Mouse (Mus musculus): Measurements from ENCODE around the gene Arhgef40. TPM values are rescaled to one million over a fixed set of nuclear protein-coding genes. Genes with fewer than 3 reads are reported as not detected.
A peak's percentile ranks its signal among the peaks of the same experiment; 100 is the strongest.

Gene Arhgef40
- polyA plus RNA-seq, 1 experiment = 36.1 TPM

- 15% methylated on average over 12 of the region's 12 CpGs for WGBS
- DNase-seq = no peak
- Histone ChIP-seq H3K27ac (ENCODE audit: insufficient read depth, low read depth, low read length) (peak overlapping the region; percentile 96), H3K27me3 (replicated peaks; ENCODE audit: control insufficient read depth, insufficient read depth, low read length) (no peaks in the 10 kb centered on the region), H3K36me3 (ENCODE audit: control insufficient read depth, insufficient read depth, low read length) (no peaks in the 10 kb centered on the region), H3K4me3 (ENCODE audit: insufficient read depth, low read depth, low read length) (peak overlapping the region; percentile 66), H3K4me1 (ENCODE audit: control insufficient read depth, insufficient read depth, low read length) (peaks cover 38% of the 10 kb centered on the region)
- TF ChIP-seq POLR2A (IDR thresholded peaks at IDR 0.05; ENCODE audit: low read depth, low read length) = no peak
- TF ChIP-seq CTCF (conservative IDR thresholded peaks at IDR 0.05; ENCODE audit: insufficient read depth, insufficient read length, low read depth, low read length) = peak; percentile 50
Measured at GRCm38 (mm10) chr14:52019051-52019589, 34.6 kb downstream of the Arhgef40 start.

GRCm38 (mm10) chr14:52019590-52020340 lies 35.2 kb downstream of the Arhgef40 start:
- DNase-seq = peak; percentile 98
- H3K36me3 ChIP-seq (ENCODE audit: control insufficient read depth, insufficient read depth, low read length) = no peaks in the 10 kb centered on the region
- TF ChIP-seq POLR2A (IDR thresholded peaks at IDR 0.05; ENCODE audit: low read depth, low read length) (peak; percentile 38), CTCF (conservative IDR thresholded peaks at IDR 0.05; ENCODE audit: insufficient read depth, insufficient read length, low read depth, low read length) (peak; percentile 55)
- H3K27ac ChIP-seq (ENCODE audit: insufficient read depth, low read depth, low read length) = peak overlapping the region; percentile 96
- no peaks in the 10 kb centered on the region for H3K27me3 ChIP-seq (replicated peaks; ENCODE audit: control insufficient read depth, insufficient read depth, low read length)
- H3K4me1 ChIP-seq (ENCODE audit: control insufficient read depth, insufficient read depth, low read length) = peaks cover 38% of the 10 kb centered on the region
- peak overlapping the region; percentile 66 for H3K4me3 ChIP-seq (ENCODE audit: insufficient read depth, low read depth, low read length)
- WGBS = under 1% methylated on average over 69 of the region's 74 CpGs

GRCm38 (mm10) chr14:52020486-52021137 lies 36.1 kb downstream of the Arhgef40 start, which contains the start of gene Zfp219:
Gene Zfp219, minus strand, starts transcription at chr14:52020733.
- WGBS = 3% methylated on average over 15 of the region's 15 CpGs
- Histone ChIP-seq H3K27ac (ENCODE audit: insufficient read depth, low read depth, low read length) (peak within 1 kb of the TSS; percentile 96), H3K4me1 (ENCODE audit: control insufficient read depth, insufficient read depth, low read length) (peaks cover 35% of the 10 kb centered on the region), H3K36me3 (ENCODE audit: control insufficient read depth, insufficient read depth, low read length) (no peaks in the 10 kb centered on the region), H3K27me3 (replicated peaks; ENCODE audit: control insufficient read depth, insufficient read depth, low read length) (no peaks in the 10 kb centered on the region), H3K4me3 (ENCODE audit: insufficient read depth, low read depth, low read length) (peak within 1 kb of the TSS; percentile 66)
- TF ChIP-seq POLR2A (IDR thresholded peaks at IDR 0.05; ENCODE audit: low read depth, low read length) (peak; percentile 86), CTCF (conservative IDR thresholded peaks at IDR 0.05; ENCODE audit: insufficient read depth, insufficient read length, low read depth, low read length) (peak; percentile 81)
- peak; percentile 94 for DNase-seq

GRCm38 (mm10) chr14:52021138-52021529 lies 36.6 kb downstream of the Arhgef40 start:
- no peak for DNase-seq
- 59% methylated on average over 4 of the region's 4 CpGs for WGBS
- Histone ChIP-seq H3K27me3 (replicated peaks; ENCODE audit: control insufficient read depth, insufficient read depth, low read length) (no peaks in the 10 kb centered on the region), H3K4me1 (ENCODE audit: control insufficient read depth, insufficient read depth, low read length) (peaks cover 30% of the 10 kb centered on the region), H3K4me3 (ENCODE audit: insufficient read depth, low read depth, low read length) (no peak overlapping the region), H3K27ac (ENCODE audit: insufficient read depth, low read depth, low read length) (0 out of 2 replicates have a peak overlapping the region, but pooled peaks have one; percentile 18), H3K36me3 (ENCODE audit: control insufficient read depth, insufficient read depth, low read length) (no peaks in the 10 kb centered on the region)
- TF ChIP-seq POLR2A (IDR thresholded peaks at IDR 0.05; ENCODE audit: low read depth, low read length) (no peak), CTCF (conservative IDR thresholded peaks at IDR 0.05; ENCODE audit: insufficient read depth, insufficient read length, low read depth, low read length) (no peak)

GRCm38 (mm10) chr14:52021568-52022212 lies 37.2 kb downstream of the Arhgef40 start:
- H3K36me3 ChIP-seq (ENCODE audit: control insufficient read depth, insufficient read depth, low read length) = no peaks in the 10 kb centered on the region
- TF ChIP-seq CTCF (conservative IDR thresholded peaks at IDR 0.05; ENCODE audit: insufficient read depth, insufficient read length, low read depth, low read length) (no peak), POLR2A (IDR thresholded peaks at IDR 0.05; ENCODE audit: low read depth, low read length) (no peak)
- no peak for DNase-seq
- WGBS = 92% methylated on average over 8 of the region's 8 CpGs
- H3K27ac ChIP-seq (ENCODE audit: insufficient read depth, low read depth, low read length) = no peak overlapping the region
- H3K4me1 ChIP-seq (ENCODE audit: control insufficient read depth, insufficient read depth, low read length) = peaks cover 26% of the 10 kb centered on the region; the same call in 1 of the 2 replicates
- H3K27me3 ChIP-seq (replicated peaks; ENCODE audit: control insufficient read depth, insufficient read depth, low read length) = no peaks in the 10 kb centered on the region
- no peak overlapping the region for H3K4me3 ChIP-seq (ENCODE audit: insufficient read depth, low read depth, low read length)

GRCm38 (mm10) chr14:52022244-52022708 lies 37.8 kb downstream of the Arhgef40 start:
- peak overlapping the region; percentile 71 for H3K27ac ChIP-seq (ENCODE audit: insufficient read depth, low read depth, low read length)
- no peak overlapping the region for H3K4me3 ChIP-seq (ENCODE audit: insufficient read depth, low read depth, low read length)
- WGBS = 55% methylated on average over 3 of the region's 3 CpGs
- peaks cover 21% of the 10 kb centered on the region; the same call in 1 of the 2 replicates for H3K4me1 ChIP-seq (ENCODE audit: control insufficient read depth, insufficient read depth, low read length)
- no peak for DNase-seq
- H3K27me3 ChIP-seq (replicated peaks; ENCODE audit: control insufficient read depth, insufficient read depth, low read length) = no peaks in the 10 kb centered on the region
- no peaks in the 10 kb centered on the region for H3K36me3 ChIP-seq (ENCODE audit: control insufficient read depth, insufficient read depth, low read length)
- TF ChIP-seq CTCF (conservative IDR thresholded peaks at IDR 0.05; ENCODE audit: insufficient read depth, insufficient read length, low read depth, low read length) (no peak), POLR2A (IDR thresholded peaks at IDR 0.05; ENCODE audit: low read depth, low read length) (no peak)

All from kidney, adult 2 months (tissue).